Mouse (Mus musculus) fat pad, adult 2 months (tissue): ENCODE data around the gene Mymx.

Source experiments
- DNase-seq: peaks from one replicate; pipeline ENCODE4 v3.0.0-alpha.2; 2011; ENCODE audit warnings: low read depth, low spot score; ENCODE audit errors: extremely low read depth

The Mymx gene

GRCm38 (mm10) chr17:45554420-45554819, 47.5 kb downstream of the Mymx start:
- DNase-seq: no peak

DNA sequence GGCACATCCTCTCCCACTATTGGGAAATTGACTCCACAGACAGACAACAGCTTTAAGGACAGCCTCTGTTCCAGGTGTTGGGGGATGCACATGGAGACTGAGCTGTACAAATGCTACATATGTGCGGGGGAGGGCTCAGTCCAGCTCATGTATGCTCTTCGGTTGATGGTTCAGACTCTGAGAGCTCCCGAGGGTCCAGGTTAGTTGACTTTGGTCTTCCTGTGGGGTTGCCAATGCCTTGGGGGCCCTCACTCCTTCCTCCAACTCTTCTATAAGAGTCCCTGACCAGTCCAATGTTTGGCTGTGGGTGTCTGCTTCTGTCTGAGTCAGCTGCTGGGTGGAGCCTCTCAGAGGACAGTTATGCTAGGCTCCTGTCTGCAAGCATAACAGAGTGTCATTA, 48.8 kb downstream of the Mymx start:
- no peak for DNase-seq

GRCm38 (mm10) chr17:45551816-45552451, 50.0 kb downstream of the Mymx start:
- no peak for DNase-seq

GRCm38 (mm10) chr17:45551249-45551796, 50.6 kb downstream of the Mymx start:
- DNase-seq: no peak
